Mouse (Mus musculus) kidney, adult 18-20 months (tissue): ENCODE measurements around the gene Gnat1.

Experiments used
- DNase-seq: peaks from one replicate; pipeline ENCODE4 v3.0.0; 2021

The Gnat1 gene

DNA sequence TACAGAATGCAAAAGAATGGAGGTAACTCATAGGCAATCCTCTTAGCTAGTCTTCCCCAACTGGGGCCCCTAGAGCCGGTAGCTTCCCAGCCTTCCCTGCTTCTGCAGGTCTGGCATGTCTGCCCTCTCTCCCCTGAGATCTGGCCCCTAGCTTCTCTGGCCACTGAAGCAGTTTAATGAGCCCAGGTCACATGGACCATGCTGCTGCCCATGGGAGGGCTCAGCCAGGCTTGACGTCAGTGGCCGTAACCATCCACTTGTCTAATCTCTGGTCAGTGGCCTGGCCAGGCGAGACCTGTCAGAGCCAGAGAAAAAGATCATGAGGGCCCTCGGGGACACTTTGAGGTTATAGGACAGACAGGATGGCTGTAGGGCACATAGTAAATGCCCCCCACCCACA, 9.3 kb downstream of the Gnat1 start:
- peak; percentile 59 for DNase-seq

- peak; percentile 22 for DNase-seq
These were observed 10.0 kb downstream of the Gnat1 start, which contains the start of gene Slc38a3 for GRCm38 (mm10) chr9:107669480-107669945. Gene Slc38a3, minus strand, starts transcription at chr9:107669530.

DNA sequence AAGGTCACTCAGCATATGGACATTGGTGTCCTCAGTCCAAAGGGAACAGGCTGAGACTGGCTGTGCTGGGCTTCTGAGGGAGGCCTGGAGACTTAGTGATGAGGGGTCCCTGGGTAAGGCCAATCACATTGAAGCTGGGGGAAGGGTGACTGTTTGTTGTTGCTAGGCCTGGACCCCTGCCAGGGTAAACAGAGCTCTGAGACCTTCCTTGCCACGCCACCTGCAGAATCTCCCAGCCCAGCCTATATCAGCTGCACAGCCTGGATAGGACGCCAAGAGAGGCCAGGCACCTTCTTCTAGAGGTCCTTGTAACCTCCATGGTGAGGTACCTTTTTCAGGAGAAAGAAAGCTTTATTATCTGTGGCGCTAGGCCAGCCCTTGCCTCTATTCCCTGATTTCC, 10.6 kb downstream of the Gnat1 start:
- no peak for DNase-seq

DNA sequence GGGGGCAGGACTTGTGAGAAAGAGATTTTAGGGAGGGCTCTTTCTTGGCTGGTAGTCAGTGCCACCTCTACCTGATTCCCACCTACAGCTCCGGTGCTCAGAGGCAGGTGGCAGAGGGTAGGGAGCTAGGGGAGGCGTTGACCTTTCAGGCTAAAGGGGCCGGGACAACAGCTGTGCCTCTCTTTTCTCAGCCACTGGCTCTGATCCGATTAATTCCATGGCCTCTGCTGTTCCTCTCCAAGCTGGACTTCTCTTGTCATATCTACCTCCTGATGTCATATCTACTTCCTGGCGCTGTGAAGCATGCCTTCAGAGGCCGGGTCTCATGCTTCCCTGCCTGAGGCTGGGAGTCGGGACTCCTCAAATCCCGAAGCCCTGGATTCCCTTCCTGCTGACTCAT, 11.5 kb downstream of the Gnat1 start:
- DNase-seq, result no peak

DNA sequence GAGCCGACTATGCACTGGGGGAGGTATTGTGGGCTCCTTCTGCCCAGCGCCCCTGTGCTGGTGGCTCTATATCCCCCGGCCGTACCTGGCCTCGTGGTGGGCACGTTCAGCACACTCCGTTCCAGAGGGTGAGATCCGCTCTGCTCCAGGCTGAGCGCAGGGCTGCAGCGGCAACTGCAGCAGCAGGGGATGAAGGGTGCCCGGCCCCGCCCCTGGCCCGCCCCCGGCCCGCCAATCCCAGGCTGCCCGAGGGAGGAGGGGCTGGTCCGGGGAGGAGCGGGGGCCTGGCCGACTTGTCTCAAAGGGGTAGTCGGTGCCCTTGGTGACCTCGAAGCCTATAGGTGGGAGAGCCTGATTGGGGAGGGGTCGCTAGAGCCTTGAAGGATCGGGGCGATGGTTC, 12.3 kb downstream of the Gnat1 start:
- peak; percentile 67 for DNase-seq

GRCm38 (mm10) chr9:107666751-107667205, 12.7 kb downstream of the Gnat1 start:
- DNase-seq, result peak; percentile 40

DNA sequence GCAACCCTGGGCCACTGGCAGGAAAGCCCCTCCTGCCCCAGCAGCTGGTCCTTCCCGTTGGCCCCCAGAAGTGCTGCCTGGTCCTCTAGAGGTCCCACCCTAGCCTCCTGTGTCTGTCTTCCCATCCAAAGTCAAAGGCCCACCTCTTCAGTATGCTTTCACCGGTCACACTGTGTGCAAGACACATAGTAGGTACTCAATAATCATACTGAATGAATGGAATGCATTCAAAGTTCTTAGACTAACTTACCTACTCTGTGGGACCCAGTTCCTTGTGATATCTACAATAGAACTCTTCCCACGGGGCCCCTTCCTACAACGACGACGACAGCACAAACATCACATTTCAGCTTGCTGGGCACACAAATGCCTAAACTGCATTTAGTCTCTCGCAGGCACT, 14.2 kb downstream of the Gnat1 start:
- no peak for DNase-seq

GRCm38 (mm10) chr9:107663525-107663924, 16.0 kb downstream of the Gnat1 start:
- DNase-seq, result no peak

DNA sequence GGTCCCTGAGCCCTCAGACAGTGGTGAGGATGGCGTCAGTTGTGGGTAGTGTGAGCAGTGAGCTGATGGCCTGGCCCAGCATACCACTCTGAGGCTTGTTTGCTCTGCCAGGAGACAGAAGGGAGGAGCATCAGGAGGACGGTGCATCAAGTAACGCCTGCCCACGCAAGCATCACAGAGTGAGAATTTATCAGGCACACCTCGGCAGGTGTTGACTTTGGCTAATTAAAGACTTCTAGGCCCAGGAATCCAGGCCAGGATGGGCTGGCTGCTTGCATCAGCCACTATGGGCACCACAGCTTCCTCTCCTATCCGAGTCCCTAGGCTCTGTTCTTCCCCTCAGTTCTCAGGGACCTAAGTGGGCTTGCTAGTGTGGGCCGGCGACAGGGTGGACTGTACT, 17.2 kb downstream of the Gnat1 start:
- DNase-seq, result no peak

- no peak for DNase-seq
These were observed 18.7 kb downstream of the Gnat1 start for GRCm38 (mm10) chr9:107660777-107661176.

DNA sequence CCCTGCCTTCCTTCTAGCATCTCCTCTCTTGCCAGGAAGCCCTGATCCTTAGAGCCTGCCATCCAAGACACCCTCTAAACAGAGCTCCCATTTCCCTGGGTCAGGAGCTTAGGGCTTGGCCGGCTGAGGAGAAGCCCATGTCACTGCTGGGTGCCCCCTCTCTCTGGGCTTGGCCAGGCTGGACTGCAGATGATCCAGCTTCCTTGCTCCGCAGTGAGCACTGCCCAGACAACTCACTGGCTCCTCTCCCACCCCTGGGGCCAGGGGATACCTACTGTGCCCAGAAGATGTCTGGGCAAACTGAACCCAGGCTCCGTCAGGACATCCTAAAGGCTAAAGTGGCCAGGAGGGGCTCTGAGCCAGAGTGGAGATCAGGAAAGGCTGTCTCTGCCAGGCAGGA, 19.6 kb downstream of the Gnat1 start:
- DNase-seq, result no peak

- DNase-seq, result no peak
These were observed 20.0 kb downstream of the Gnat1 start for GRCm38 (mm10) chr9:107659551-107659950.

- DNase-seq, result no peak
These were observed 21.4 kb downstream of the Gnat1 start for GRCm38 (mm10) chr9:107658096-107658495.

GRCm38 (mm10) chr9:107657144-107657543, 22.4 kb downstream of the Gnat1 start:
- no peak for DNase-seq

DNA sequence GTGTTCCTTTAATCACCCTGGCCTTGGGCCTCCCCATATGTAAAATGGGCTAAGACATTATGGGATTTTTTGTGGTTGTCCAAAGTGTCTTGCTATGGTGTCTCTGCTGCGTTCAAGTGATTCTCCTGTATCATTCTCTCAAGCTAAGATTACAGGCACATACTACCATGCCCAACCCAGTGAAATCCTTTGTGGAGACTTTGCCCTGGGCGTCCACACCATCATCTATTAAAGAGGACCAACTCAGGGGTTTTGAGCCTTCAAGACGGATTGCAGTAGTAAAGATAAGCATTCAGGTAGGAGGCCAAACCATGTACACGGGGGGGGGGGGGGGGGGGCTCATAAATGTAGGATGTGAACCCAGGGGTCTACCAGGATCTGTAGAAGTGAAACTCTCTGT, 24.9 kb downstream of the Gnat1 start:
- no peak for DNase-seq

GRCm38 (mm10) chr9:107653474-107653873, 26.0 kb downstream of the Gnat1 start:
- no peak for DNase-seq

GRCm38 (mm10) chr9:107650708-107651481, 28.6 kb downstream of the Gnat1 start:
- no peak for DNase-seq

GRCm38 (mm10) chr9:107650225-107650624, 29.3 kb downstream of the Gnat1 start:
- DNase-seq, result peak; percentile 2

DNA sequence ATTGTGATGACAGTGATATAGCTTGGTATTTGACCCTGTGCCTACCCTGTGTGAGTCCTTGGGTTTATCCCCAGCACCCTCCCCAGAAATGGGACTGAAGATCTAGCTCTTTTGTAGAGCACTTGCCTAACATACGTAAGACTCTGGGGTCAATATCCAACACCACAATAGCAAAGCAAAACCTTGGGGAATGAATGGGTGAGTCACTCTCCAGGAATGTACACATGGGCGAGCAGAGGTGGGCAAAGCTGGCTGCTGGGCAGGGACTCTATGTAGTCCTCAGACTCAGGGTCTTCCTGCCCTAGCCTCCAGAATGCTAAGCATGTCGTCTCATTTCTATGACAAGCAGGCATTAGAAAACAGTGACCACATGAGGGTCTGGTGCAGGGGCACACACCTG, 30.7 kb downstream of the Gnat1 start:
- DNase-seq, result no peak

DNA sequence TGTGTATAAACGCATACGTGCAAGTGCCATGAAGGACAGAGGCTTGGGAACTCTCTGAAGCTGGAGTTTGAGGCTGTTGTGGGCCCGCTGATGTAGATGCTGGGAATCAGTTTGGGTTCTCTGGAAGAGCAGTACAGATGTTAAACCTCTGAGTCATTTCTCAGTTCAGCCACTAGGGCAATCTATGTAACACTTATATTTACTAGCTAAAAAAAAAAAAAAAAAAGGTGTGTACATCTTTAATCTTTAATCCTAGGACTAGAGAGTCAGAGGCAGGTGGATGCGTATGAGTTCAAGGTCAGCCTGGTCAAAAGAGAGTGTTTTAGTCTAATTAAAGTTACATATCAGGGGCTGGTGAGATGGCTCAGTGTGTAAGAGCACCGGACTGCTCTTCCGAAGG, 32.5 kb downstream of the Gnat1 start:
- no peak for DNase-seq

DNA sequence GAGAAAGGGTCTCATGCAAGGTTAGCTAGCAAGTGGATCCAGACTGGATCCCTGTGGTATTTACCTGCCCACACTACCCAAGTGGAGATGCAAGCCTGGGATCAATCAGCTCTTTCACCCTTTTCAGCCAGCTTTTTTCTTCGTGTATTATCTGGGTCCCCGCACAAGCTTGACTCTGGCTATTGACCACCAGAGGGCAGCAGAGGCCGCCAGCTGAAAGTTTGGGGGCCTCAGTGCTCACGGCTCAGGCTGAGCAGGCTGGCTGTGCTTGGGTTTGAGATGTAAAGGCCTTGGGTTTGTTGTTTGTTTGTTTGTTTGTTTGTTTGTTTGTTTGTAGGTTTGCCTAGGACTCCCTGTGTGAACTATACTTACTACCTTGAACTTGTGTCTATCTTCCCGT, 33.9 kb downstream of the Gnat1 start:
- peak; percentile 83 for DNase-seq

GRCm38 (mm10) chr9:107645153-107645510, 34.4 kb downstream of the Gnat1 start:
- peak; percentile 56 for DNase-seq

GRCm38 (mm10) chr9:107644495-107645152, 34.9 kb downstream of the Gnat1 start:
- peak; percentile 93 for DNase-seq

DNA sequence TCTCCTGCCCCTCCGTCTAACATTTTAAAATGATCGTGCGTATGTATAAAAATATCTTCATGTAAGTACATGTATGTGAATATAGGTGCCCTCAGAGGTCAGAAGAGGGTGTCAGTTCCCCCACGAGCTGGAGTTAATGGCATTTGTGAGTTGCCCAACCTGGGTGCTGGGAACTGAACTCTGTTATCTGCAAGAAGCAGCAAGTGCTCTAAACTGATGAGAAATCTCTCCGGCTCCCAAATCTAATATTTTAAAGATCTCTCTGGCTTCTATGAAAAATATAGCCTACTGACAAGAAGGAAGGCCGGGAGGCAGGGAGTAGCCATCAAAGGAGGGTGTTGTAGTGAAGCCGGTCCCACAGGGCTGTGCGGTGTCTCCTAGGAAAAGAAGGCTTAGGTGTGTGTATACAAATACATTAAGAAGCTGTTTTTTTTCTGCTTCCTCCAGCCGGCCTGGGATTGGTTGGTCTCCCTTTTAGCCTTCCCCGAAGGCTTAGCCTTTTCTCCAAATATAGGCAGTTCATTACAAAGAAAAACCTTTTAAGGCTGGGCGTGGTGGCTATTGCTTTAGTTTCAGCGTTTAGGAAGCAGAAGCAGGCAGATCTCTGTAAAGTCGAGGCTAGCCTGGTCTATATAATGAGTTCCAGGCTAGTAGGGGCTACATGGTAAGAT, 35.8 kb downstream of the Gnat1 start:
- DNase-seq, result peak; percentile 2
